Mouse (Mus musculus) forebrain, embryonic 16.5 days (tissue): Measurements from ENCODE around the gene Prkab1. TPM values are rescaled to one million over a fixed set of nuclear protein-coding genes. Genes with fewer than 3 reads are reported as not detected.
A peak's percentile ranks its signal among the peaks of the same experiment; 100 is the strongest.

Experiments used
- ATAC-seq: fragments of 200-750 bp; cut with Nextera tagmentation; 2 replicates; pipeline ENCODE4 v1.8.0; 2017; ENCODE audit warnings: mild to moderate bottlenecking, moderate library complexity
- H3K27ac ChIP-seq: fragments of 300-500 bp; sonication (generic); 2 replicates; pipeline ENCODE4 v1.5.1; 2014; ENCODE audit warnings: low read length, control low read depth
- H3K27me3 ChIP-seq: fragments of 300-500 bp; sonication (generic); replicated peaks from 2 replicates; pipeline ENCODE4 v1.6.1; 2014; ENCODE audit warnings: low read length; ENCODE audit not compliant: control insufficient read depth, insufficient read depth
- H3K36me3 ChIP-seq: fragments of 300-500 bp; sonication (generic); 2 replicates; pipeline ENCODE4 v1.6.1; 2014; ENCODE audit not compliant: control insufficient read depth, insufficient read depth
- H3K4me1 ChIP-seq: fragments of 300-500 bp; sonication (generic); replicated peaks from 2 replicates; pipeline ENCODE4 v1.6.1; 2014; ENCODE audit warnings: low read length; ENCODE audit not compliant: control insufficient read depth, insufficient read depth
- H3K4me2 ChIP-seq: fragments of 300-500 bp; sonication (generic); 2 replicates; pipeline ENCODE4 v1.6.1; 2014; ENCODE audit warnings: mild to moderate bottlenecking, low read length, control low read depth
- H3K4me3 ChIP-seq: fragments of 300-500 bp; sonication (generic); replicated peaks from 2 replicates; pipeline ENCODE4 v1.5.1; 2014; ENCODE audit warnings: mild to moderate bottlenecking, low read length, control low read depth
- H3K9ac ChIP-seq: fragments of 300-500 bp; sonication (generic); replicated peaks from 2 replicates; pipeline ENCODE4 v1.6.1; 2014; ENCODE audit warnings: low read depth, low read length, control low read depth
- H3K9me3 ChIP-seq: fragments of 300-500 bp; sonication (generic); 2 replicates; pipeline ENCODE4 v1.6.1; 2016; ENCODE audit warnings: low read length; ENCODE audit not compliant: control insufficient read depth
- WGBS: fragments of 180-500 bp; shearing (Covaris S2); extraction: QIAGEN DNeasy Blood & Tissue Kit; methylation state at CpG from one replicate; pipeline ENCODE4 v1.1.7; 2014; 5-methylcytosine and 5-hydroxymethylcytosine counted together
- polyA plus RNA-seq: library from polyadenylated mRNA; unstranded; fragments of >200 nt; fragmentation: Nextera tagmentation; extraction: Ambion mirVana; gene quantifications from 2 replicates; pipeline ENCODE4 v1.2.1, GENCODE M21; 2015

The Prkab1 gene
- polyA plus RNA-seq, result 53.4 and 55.5 TPM in 2 replicates

DNA sequence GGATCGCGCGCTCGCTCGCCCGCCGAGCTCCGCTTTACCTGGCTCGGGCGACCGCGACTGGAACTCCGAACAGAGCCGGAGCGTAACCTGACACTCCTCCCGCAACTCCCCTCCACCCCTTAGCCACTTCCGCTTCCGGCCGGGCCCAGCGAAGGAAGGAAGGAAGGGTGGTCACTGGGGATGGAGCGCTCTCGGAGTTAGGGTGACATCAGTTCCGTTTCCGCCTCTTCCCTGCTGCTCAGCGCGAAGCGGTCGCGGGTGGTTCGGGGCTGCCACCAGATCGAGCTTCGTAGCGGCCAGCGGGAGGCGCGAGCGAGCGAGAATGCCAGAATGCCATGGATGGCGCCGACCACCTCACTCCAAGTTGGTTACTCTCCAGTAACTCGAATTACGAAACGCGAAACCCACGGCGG, at the start of gene Prkab1:
Prkab1 (minus strand) TSS at position 182 of the 413 bp plus-strand sequence.
- H3K36me3 ChIP-seq, result peaks cover 13% of the 10 kb centered on the region
- H3K4me3 ChIP-seq, result peak within 1 kb of the TSS; percentile 90
- peak; percentile 99 for ATAC-seq
- under 1% methylated on average over 46 of the region's 46 CpGs for WGBS
- peak within 1 kb of the TSS; percentile 79 for H3K27ac ChIP-seq
- H3K4me1 ChIP-seq, result peaks cover 15% of the 10 kb centered on the region
- no peaks in the 10 kb centered on the region for H3K27me3 ChIP-seq
- H3K4me2 ChIP-seq, result peak within 1 kb of the TSS; percentile 96
- H3K9ac ChIP-seq, result peak within 1 kb of the TSS; percentile 78
- no peaks in the 10 kb centered on the region for H3K9me3 ChIP-seq

- H3K4me3 ChIP-seq, result no peak overlapping the region
- no peaks in the 10 kb centered on the region for H3K27me3 ChIP-seq
- no peaks in the 10 kb centered on the region for H3K9me3 ChIP-seq
- no peaks in the 10 kb centered on the region for H3K4me1 ChIP-seq
- no peaks in the 10 kb centered on the region for H3K36me3 ChIP-seq
- WGBS, result 93% methylated on average over 4 of the region's 4 CpGs
- H3K27ac ChIP-seq, result no peak overlapping the region
- ATAC-seq, result no peak
- H3K9ac ChIP-seq, result no peak overlapping the region
- no peak overlapping the region for H3K4me2 ChIP-seq
Measured at GRCm38 (mm10) chr5:116069618-116070017, 45.3 kb upstream of the Prkab1 start.

DNA sequence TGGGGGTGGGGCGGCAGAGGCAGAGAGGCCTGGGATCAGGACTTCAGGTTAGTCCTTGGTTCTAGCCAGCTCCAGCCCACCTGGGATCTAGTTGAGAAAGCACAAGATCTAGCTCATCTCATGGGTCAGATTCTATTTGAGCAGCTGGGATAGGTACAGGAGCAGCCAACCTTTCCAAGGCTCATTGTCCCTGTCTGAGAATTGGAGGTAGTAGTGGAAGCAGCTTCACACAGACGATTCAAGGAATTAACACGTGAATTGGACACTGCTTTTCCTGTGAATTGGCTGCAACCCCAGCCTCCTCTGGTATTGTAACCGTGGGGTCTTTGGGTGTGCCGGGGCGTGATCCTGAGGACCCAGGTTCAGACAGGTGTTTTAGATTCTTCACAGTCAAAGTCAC, 28.5 kb upstream of the Prkab1 start:
- no peaks in the 10 kb centered on the region for H3K27me3 ChIP-seq
- H3K4me1 ChIP-seq, result no peaks in the 10 kb centered on the region
- no peaks in the 10 kb centered on the region for H3K36me3 ChIP-seq
- H3K4me3 ChIP-seq, result no peak overlapping the region
- ATAC-seq, result no peak
- H3K9ac ChIP-seq, result no peak overlapping the region
- no peaks in the 10 kb centered on the region for H3K9me3 ChIP-seq
- 43% methylated on average over 6 of the region's 6 CpGs for WGBS
- H3K4me2 ChIP-seq, result no peak overlapping the region
- no peak overlapping the region for H3K27ac ChIP-seq

DNA sequence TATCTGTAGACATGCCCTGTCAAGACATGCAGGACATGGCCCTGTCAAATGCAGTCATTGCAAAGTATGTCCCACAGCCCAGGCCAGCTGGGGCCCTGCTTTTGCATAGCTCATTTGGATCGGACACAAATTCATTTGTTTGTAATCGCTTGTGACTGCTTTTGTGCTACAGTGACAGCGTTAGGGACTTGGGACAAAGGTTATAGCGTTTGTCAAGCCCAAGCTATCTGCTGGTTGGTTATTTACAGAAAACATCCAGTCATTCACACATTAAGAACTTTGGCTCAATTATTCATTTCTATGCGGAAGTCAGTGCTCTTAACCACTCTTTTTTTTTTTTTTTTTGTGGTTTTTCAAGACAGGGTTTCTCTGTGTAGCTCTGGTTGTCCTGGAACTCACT, 27.9 kb upstream of the Prkab1 start:
- Histone ChIP-seq H3K4me2 (no peak overlapping the region), H3K9ac (no peak overlapping the region), H3K36me3 (no peaks in the 10 kb centered on the region), H3K27ac (no peak overlapping the region), H3K4me1 (no peaks in the 10 kb centered on the region), H3K4me3 (no peak overlapping the region), H3K9me3 (no peaks in the 10 kb centered on the region), H3K27me3 (no peaks in the 10 kb centered on the region)
- 80% methylated on average over 5 of the region's 5 CpGs for WGBS
- ATAC-seq, result no peak

DNA sequence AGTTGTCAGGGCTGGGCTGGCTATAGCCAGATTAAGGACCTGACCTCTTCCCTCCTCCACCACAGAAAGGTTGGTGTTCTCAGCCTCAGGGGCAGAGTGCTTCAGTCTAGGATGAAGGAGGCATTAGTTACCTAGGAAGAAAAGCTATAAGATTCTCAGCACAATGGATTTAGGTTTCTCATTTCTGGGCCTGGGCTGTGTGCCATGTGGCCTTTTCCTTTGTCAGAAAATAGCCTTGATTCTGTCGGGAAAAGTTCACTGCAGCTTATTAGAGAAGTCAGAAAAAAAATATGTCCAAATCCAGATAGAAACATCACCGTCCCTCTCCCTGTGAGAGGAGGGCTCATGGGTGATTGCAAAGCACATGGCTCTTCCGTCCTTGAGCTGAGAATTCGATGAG, 25.5 kb upstream of the Prkab1 start:
- no peak for ATAC-seq
- 76% methylated on average over 4 of the region's 4 CpGs for WGBS

GRCm38 (mm10) chr5:116048321-116048720, 24.0 kb upstream of the Prkab1 start:
- H3K4me2 ChIP-seq, result no peak overlapping the region
- no peak overlapping the region for H3K4me3 ChIP-seq
- H3K27ac ChIP-seq, result no peak overlapping the region
- no peak overlapping the region for H3K9ac ChIP-seq
- H3K27me3 ChIP-seq, result no peaks in the 10 kb centered on the region
- WGBS, result 98% methylated on average over 3 of the region's 3 CpGs
- H3K36me3 ChIP-seq, result no peaks in the 10 kb centered on the region
- ATAC-seq, result no peak
- no peaks in the 10 kb centered on the region for H3K9me3 ChIP-seq
- H3K4me1 ChIP-seq, result no peaks in the 10 kb centered on the region

More for the DNA sequence above, 25.5 kb upstream of the Prkab1 start:
- Histone ChIP-seq H3K4me3 (no peak overlapping the region), H3K27me3 (no peaks in the 10 kb centered on the region), H3K4me1 (no peaks in the 10 kb centered on the region), H3K36me3 (no peaks in the 10 kb centered on the region), H3K9ac (no peak overlapping the region), H3K4me2 (no peak overlapping the region), H3K27ac (no peak overlapping the region), H3K9me3 (no peaks in the 10 kb centered on the region)

- Histone ChIP-seq H3K4me1 (no peaks in the 10 kb centered on the region), H3K27me3 (no peaks in the 10 kb centered on the region), H3K36me3 (no peaks in the 10 kb centered on the region), H3K9me3 (no peaks in the 10 kb centered on the region), H3K4me3 (no peak overlapping the region), H3K4me2 (no peak overlapping the region), H3K27ac (no peak overlapping the region), H3K9ac (no peak overlapping the region)
- 75% methylated on average over 4 of the region's 4 CpGs for WGBS
- ATAC-seq, result no peak
Measured at GRCm38 (mm10) chr5:116046246-116046645, 21.9 kb upstream of the Prkab1 start.

DNA sequence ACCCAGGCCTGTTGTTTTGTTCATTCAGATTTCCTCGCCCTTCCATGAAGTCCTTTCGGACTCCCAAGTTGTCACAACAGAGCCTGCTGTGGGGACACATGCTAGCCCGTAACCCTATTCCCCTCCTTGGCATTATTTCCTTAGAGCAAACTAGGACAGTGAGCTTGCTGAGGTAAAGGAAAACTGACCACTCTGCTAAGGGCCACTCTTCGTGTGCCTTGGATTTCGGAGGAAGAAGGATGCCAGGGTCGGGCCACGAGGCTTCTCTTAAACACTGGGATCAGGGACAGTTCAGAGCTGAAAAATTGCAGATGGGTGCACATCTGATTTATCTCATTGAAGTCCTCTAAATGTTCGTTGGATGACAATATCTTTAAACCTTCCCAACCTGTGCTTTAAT, 21.3 kb upstream of the Prkab1 start:
- no peaks in the 10 kb centered on the region for H3K9me3 ChIP-seq
- ATAC-seq, result no peak
- no peak overlapping the region for H3K4me3 ChIP-seq
- no peak overlapping the region for H3K9ac ChIP-seq
- no peaks in the 10 kb centered on the region for H3K4me1 ChIP-seq
- H3K4me2 ChIP-seq, result no peak overlapping the region
- H3K27me3 ChIP-seq, result no peaks in the 10 kb centered on the region
- no peaks in the 10 kb centered on the region for H3K36me3 ChIP-seq
- WGBS, result 90% methylated on average over 8 of the region's 8 CpGs
- no peak overlapping the region for H3K27ac ChIP-seq

DNA sequence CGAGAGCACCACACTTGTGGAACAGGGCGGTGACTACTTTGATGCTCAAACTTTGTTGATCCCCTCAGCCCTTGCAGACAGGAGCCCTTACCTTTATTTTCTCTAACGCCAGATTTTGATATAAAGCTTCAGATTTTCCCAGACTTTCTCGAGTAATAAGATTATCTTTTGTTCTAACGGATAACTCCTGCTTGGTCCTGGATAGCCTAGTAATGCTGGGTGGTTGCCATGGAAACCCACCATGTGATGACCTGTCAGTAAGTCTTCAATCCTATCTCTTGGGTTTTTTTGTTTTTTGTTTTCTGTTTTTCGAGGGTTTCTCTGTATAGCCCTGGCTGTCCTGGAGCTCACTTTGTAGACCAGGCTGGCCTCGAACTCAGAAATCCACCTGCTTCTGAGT, 17.9 kb upstream of the Prkab1 start:
- no peaks in the 10 kb centered on the region for H3K27me3 ChIP-seq
- H3K9ac ChIP-seq, result no peak overlapping the region
- H3K9me3 ChIP-seq, result no peaks in the 10 kb centered on the region
- H3K4me2 ChIP-seq, result no peak overlapping the region
- H3K4me1 ChIP-seq, result no peaks in the 10 kb centered on the region
- ATAC-seq, result no peak
- 60% methylated on average over 7 of the region's 7 CpGs for WGBS
- no peaks in the 10 kb centered on the region for H3K36me3 ChIP-seq
- no peak overlapping the region for H3K27ac ChIP-seq
- no peak overlapping the region for H3K4me3 ChIP-seq

DNA sequence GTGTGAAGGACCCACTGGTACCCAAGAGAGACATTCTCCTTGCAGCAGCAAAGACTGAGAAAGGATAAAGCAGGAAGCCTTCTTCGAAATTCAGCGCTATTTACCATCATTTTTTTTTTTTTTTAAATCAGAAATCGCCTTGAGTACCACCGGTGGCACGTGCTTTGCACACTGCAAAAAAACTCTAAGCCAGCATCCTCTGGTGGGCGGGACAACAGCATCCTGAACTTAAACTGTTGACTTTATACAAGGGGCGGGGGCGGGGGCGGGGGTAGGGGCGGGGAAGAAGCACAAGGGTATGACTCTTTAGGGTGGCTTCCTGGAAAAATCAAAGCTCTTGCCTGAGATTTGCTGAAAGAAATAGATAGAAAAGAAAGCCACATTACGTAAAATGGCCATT, 15.4 kb upstream of the Prkab1 start:
- H3K4me3 ChIP-seq, result no peak overlapping the region
- no peaks in the 10 kb centered on the region for H3K4me1 ChIP-seq
- no peaks in the 10 kb centered on the region for H3K9me3 ChIP-seq
- no peak overlapping the region for H3K4me2 ChIP-seq
- H3K36me3 ChIP-seq, result no peaks in the 10 kb centered on the region
- H3K27ac ChIP-seq, result no peak overlapping the region
- WGBS, result 45% methylated on average over 11 of the region's 11 CpGs
- no peak overlapping the region for H3K9ac ChIP-seq
- H3K27me3 ChIP-seq, result no peaks in the 10 kb centered on the region
- no peak for ATAC-seq
